Mouse (Mus musculus) naive thymus-derived CD4-positive, alpha-beta T cell, adult 5 months (primary cell): ENCODE measurements around the gene Vta1. TPM values are rescaled to one million over a fixed set of nuclear protein-coding genes. Genes with fewer than 3 reads are reported as not detected.

Source experiments
- polyA plus RNA-seq: library from polyadenylated mRNA; unstranded; fragments of 100-300 nt; shearing (Covaris generic); gene quantifications from one replicate; pipeline ENCODE4 v1.2.1, GENCODE M21; 2017

Vta1 gene
- polyA plus RNA-seq, result 78.2 TPM

DNA sequence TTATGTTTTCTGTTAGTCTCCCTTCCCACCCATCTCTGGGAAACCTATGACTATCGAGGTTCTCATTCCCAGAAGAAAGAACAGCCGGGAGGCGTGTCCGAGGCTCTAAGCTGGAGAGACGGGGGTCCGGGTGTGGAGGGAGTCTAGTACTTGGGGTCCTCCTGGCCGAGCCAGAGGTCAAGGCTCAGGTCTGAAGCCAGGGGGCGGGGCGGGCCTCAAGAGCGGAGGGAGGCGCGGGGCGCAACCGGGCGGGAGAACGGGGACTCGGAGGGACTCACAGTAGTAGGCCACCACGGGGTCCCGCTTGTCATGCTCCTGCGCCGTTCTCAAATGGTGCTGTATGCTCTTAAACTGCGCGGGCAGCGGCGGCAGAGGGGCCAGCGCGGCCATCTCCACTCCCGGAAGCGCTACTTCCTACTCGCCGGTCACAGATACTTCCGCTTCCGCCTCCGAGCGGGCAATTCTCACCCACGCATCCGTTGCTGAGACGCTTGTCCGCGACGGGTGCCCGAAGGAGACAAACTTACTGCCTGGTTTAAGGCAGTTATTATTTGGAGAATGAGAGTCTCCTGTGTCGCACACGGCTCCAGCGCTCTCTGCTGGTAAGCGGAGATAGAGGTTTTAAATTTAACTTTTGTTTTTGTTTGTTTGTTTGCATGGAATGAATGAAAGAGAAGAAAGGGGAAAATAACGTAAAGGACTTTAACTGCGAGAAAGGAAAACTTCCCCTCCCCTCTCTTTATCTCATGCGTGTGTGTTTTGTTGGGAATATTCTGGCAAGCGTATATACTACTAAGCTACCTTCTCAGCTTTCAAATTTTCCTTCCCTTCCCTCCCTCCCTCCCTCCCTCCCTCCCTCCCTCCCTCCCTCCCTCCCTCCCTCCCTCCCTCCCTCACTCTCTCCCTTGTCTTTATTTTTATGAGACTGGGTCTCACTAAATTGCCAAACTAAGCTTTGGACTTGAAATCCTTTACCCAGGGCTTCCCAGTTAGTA is at the start of gene Vta1, which contains the start of gene Nmbr:
Gene Vta1, minus strand, starts transcription at position 489 of the 995 bp plus-strand sequence.
Gene Nmbr, plus strand, starts transcription at position 520 of the 995 bp plus-strand sequence.

GRCm38 (mm10) chr10:14718114-14718513 is 12.8 kb upstream of the Vta1 start, which contains the start of gene Gje1:
Gene Gje1, minus strand, starts transcription at chr10:14718214.

Other genes with a start within 250 kb of the Vta1 start
- gene Adgrg6, start 159.9 kb downstream of the Vta1 start, polyA plus RNA-seq, result not detected
- not detected for gene Nmbr, start within 50 bp of the Vta1 start, polyA plus RNA-seq
- not detected for gene Gje1, start 12.7 kb upstream of the Vta1 start, polyA plus RNA-seq